Mouse (Mus musculus) liver, adult 2 months (tissue): Measurements from ENCODE around the gene Plekha6.

Experiments used
- CTCF ChIP-seq: fragments of 200-500 bp; IDR thresholded peaks from 2 replicates; pipeline ENCODE4 v1.5.1; 2011; ENCODE audit warnings: low read depth, low read length, control low read depth
- POLR2A ChIP-seq: fragments of 200-500 bp; IDR thresholded peaks from 2 replicates; pipeline ENCODE4 v1.6.1; 2011; ENCODE audit warnings: low read length, control low read depth; ENCODE audit not compliant: insufficient read depth; ENCODE audit errors: extremely low read depth

DNA sequence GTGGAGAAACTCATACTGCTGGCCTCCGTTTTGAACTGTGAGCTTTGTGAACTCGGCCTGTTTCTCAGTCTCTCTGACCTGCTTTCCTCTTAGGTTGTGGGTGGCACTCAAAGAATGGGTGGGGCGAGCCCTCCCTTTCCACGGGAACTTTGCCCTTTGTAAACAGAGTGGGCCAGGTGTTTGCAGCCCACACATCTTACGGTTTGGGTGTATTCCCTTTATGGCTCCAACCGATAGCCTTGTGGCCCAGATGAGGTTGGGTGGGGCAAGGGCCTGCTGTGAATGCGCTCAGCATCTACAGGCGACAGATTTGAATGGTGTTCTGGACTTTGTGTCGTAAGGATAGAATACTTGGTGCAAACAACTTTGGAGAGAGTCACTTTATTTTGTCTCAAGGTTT lies 26.5 kb downstream of the Plekha6 start:
- no peak for TF ChIP-seq CTCF
- no peak for TF ChIP-seq POLR2A
